Mouse (Mus musculus) megakaryocyte, embryonic 14.5 days (primary cell): ENCODE measurements around the gene Unk.

Source experiments
- FLI1 ChIP-seq: IDR thresholded peaks from 2 replicates; pipeline ENCODE4 v1.6.1; 2012; ENCODE audit warnings: low read length, inconsistent platforms, mixed read lengths
- GATA1 ChIP-seq: IDR thresholded peaks from 3 replicates; pipeline ENCODE4 v1.6.1; 2012; ENCODE audit warnings: mixed read lengths, low read length, inconsistent platforms, borderline replicate concordance

- no peak for TF ChIP-seq GATA1
- no peak for TF ChIP-seq FLI1
Measured at GRCm38 (mm10) chr11:115999027-115999426, 31.1 kb upstream of the Unk start.
